Mouse (Mus musculus) heart, embryonic 13.5 days (tissue): Measurements from ENCODE around the gene Stxbp3. TPM values are rescaled to one million over a fixed set of nuclear protein-coding genes. Genes with fewer than 3 reads are reported as not detected.
A peak's percentile ranks its signal among the peaks of the same experiment; 100 is the strongest.

Experiments used
- ATAC-seq: fragments of 200-750 bp; cut with Nextera tagmentation; 2 replicates; pipeline ENCODE4 v1.8.0; 2017; ENCODE audit warnings: moderate TSS enrichment; ENCODE audit not compliant: insufficient number of reproducible peaks, low FRiP score, low TSS enrichment; ENCODE audit errors: extremely low read depth
- H3K27ac ChIP-seq: fragments of 300-500 bp; sonication (generic); replicated peaks from 2 replicates; pipeline ENCODE4 v1.5.1; 2015; ENCODE audit warnings: moderate library complexity, mild to moderate bottlenecking, inconsistent platforms
- H3K27me3 ChIP-seq: fragments of 300-500 bp; sonication (generic); replicated peaks from 2 replicates; pipeline ENCODE4 v1.6.1; 2015; ENCODE audit warnings: mild to moderate bottlenecking, inconsistent platforms
- H3K36me3 ChIP-seq: fragments of 300-500 bp; sonication (generic); 2 replicates; pipeline ENCODE4 v1.6.1; 2015; ENCODE audit warnings: mild to moderate bottlenecking, inconsistent platforms
- H3K4me1 ChIP-seq: fragments of 300-500 bp; sonication (generic); 2 replicates; pipeline ENCODE4 v1.6.1; 2015; ENCODE audit warnings: inconsistent platforms
- H3K4me2 ChIP-seq: fragments of 300-500 bp; sonication (generic); 2 replicates; pipeline ENCODE4 v1.6.1; 2015; ENCODE audit warnings: inconsistent platforms, mild to moderate bottlenecking, moderate library complexity
- H3K4me3 ChIP-seq: fragments of 300-500 bp; sonication (generic); 2 replicates; pipeline ENCODE4 v1.5.1; 2015; ENCODE audit warnings: moderate library complexity, mild to moderate bottlenecking, inconsistent platforms
- H3K9ac ChIP-seq: fragments of 300-500 bp; sonication (generic); 2 replicates; pipeline ENCODE4 v1.6.1; 2015; ENCODE audit warnings: inconsistent platforms, mild to moderate bottlenecking, moderate library complexity
- H3K9me3 ChIP-seq: fragments of 300-500 bp; sonication (generic); 2 replicates; pipeline ENCODE4 v1.6.1; 2016; ENCODE audit warnings: inconsistent platforms
- WGBS: fragments of 180-500 bp; shearing (Covaris S2); methylation state at CpG from one replicate; pipeline ENCODE4 v1.1.7; 2015; ENCODE audit warnings: mixed read lengths; 5-methylcytosine and 5-hydroxymethylcytosine counted together
- polyA plus RNA-seq: library from polyadenylated mRNA; unstranded; fragments of >200 nt; fragmentation: Nextera tagmentation; extraction: Ambion mirVana; gene quantifications from 2 replicates; pipeline ENCODE4 v1.2.1, GENCODE M21; 2015

Stxbp3 gene
- polyA plus RNA-seq, 1 experiment from 2014 or later: 24.2 TPM

GRCm38 (mm10) chr3:108781884-108782270 lies 58.4 kb downstream of the Stxbp3 start:
- Histone ChIP-seq H3K36me3 (no peaks in the 10 kb centered on the region), H3K4me3 (no peak overlapping the region), H3K27ac (peak overlapping the region; percentile 60), H3K4me2 (no peak overlapping the region), H3K9ac (no peak overlapping the region), H3K9me3 (peaks cover 17% of the 10 kb centered on the region), H3K4me1 (peaks cover 8% of the 10 kb centered on the region), H3K27me3 (no peaks in the 10 kb centered on the region)
- WGBS: 67% methylated on average over 5 of the region's 5 CpGs
- no peak for ATAC-seq

DNA sequence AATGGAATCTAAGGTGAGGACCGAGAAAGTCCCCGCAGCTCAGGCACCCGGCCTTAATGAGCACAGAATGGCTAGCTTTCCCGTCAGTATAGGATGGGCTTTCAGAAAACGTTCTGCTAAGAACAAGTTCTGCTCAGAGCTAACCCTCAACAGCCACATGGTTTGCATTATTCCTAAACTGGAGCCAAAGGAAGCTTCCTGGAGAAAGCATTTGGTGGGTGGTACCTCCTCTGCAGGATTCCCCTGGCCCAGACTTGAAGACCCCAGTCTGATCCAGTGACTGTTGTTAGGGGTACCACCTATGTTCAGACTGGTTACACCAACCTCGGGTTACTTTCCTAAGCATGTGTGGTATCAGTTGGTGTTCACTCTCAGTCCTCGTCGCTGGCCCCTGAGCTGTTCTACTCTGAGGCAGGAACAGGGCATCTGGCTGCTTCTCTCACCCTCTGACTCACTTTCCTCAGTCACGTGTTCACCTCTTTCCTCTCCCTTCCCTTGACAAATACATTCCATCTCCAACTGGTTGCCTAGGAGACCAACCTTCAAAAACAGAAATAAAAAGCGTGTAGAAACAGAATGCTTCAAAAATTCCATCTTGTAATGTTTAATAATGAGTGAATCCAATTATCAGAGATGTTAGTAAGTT lies 59.0 kb downstream of the Stxbp3 start:
- Histone ChIP-seq H3K9ac (no peak overlapping the region), H3K36me3 (no peaks in the 10 kb centered on the region), H3K4me3 (no peak overlapping the region), H3K4me2 (no peak overlapping the region), H3K9me3 (peaks cover 17% of the 10 kb centered on the region), H3K27me3 (no peaks in the 10 kb centered on the region; the same call in 1 of the 2 replicates), H3K4me1 (peaks cover 8% of the 10 kb centered on the region), H3K27ac (peak overlapping the region; percentile 60)
- 0 out of 2 replicates have a peak, but pooled peaks have one; percentile 23 for ATAC-seq
- 53% methylated on average over 10 of the region's 10 CpGs for WGBS

GRCm38 (mm10) chr3:108778761-108779540 lies 61.4 kb downstream of the Stxbp3 start:
- WGBS: 51% methylated on average over 4 of the region's 4 CpGs
- no peak for ATAC-seq
- H3K9ac ChIP-seq: no peak overlapping the region
- H3K27me3 ChIP-seq: no peaks in the 10 kb centered on the region; the same call in 1 of the 2 replicates
- H3K4me3 ChIP-seq: no peak overlapping the region
- no peak overlapping the region for H3K4me2 ChIP-seq
- H3K9me3 ChIP-seq: peaks cover 4% of the 10 kb centered on the region; the same call in 1 of the 2 replicates
- H3K27ac ChIP-seq: no peak overlapping the region
- H3K4me1 ChIP-seq: peaks cover 8% of the 10 kb centered on the region
- no peaks in the 10 kb centered on the region for H3K36me3 ChIP-seq

- H3K9ac ChIP-seq: no peak overlapping the region
- WGBS: 77% methylated on average over 3 of the region's 3 CpGs
- no peaks in the 10 kb centered on the region for H3K36me3 ChIP-seq
- H3K9me3 ChIP-seq: no peaks in the 10 kb centered on the region
- H3K27me3 ChIP-seq: no peaks in the 10 kb centered on the region; the same call in 1 of the 2 replicates
- no peak overlapping the region for H3K27ac ChIP-seq
- H3K4me2 ChIP-seq: no peak overlapping the region
- ATAC-seq: no peak
- peaks cover 9% of the 10 kb centered on the region for H3K4me1 ChIP-seq
- no peak overlapping the region for H3K4me3 ChIP-seq
Observed at GRCm38 (mm10) chr3:108772811-108773210, 67.5 kb downstream of the Stxbp3 start.

- Histone ChIP-seq H3K4me2 (no peak overlapping the region), H3K4me1 (peaks cover 9% of the 10 kb centered on the region), H3K27me3 (no peaks in the 10 kb centered on the region; the same call in 1 of the 2 replicates), H3K9ac (no peak overlapping the region), H3K4me3 (no peak overlapping the region), H3K36me3 (no peaks in the 10 kb centered on the region), H3K9me3 (no peaks in the 10 kb centered on the region), H3K27ac (no peak overlapping the region)
- ATAC-seq: no peak
- WGBS: 80% methylated on average over 13 of the region's 13 CpGs
Observed at GRCm38 (mm10) chr3:108772211-108772610, 68.1 kb downstream of the Stxbp3 start.

DNA sequence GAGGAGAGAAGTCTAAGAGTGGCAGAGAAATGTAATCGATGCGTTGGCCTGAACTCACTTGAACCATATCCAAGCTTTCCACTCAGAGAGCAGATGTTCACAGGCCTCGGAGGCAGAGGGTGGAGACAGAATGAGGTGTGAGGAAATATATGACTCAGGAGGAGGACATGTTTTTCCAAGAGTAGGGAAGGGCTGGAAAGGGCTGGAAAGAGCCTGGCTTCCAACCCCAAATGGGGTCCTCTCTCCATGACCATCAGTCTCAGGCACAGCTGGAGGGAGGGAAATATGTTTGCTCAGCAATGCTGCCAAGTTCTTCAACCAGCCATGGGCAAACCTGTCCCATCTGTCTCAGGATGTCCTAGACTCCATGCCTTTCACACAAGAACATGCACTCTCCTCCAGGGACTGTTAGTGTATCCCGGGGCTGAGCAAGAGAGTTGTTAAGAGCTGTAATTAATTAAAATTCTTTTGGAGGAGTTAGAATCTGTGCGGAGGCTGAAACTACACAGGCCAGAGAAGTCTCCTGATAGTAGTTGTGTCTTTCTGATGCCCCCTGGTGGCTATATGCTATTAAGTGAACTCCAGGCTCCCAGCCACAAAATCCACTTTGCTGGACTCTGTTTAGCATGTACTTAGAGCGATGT lies 69.5 kb downstream of the Stxbp3 start:
- no peak overlapping the region for H3K4me2 ChIP-seq
- no peak overlapping the region for H3K9ac ChIP-seq
- H3K27me3 ChIP-seq: peaks cover 3% of the 10 kb centered on the region
- ATAC-seq: peak; percentile 49; the same call in 1 of the 2 replicates
- 23% methylated on average over 6 of the region's 6 CpGs for WGBS
- peak overlapping the region; percentile 13; the same call in 1 of the 2 replicates for H3K27ac ChIP-seq
- no peaks in the 10 kb centered on the region for H3K9me3 ChIP-seq
- H3K4me1 ChIP-seq: peaks cover 9% of the 10 kb centered on the region
- no peak overlapping the region for H3K4me3 ChIP-seq
- H3K36me3 ChIP-seq: no peaks in the 10 kb centered on the region

DNA sequence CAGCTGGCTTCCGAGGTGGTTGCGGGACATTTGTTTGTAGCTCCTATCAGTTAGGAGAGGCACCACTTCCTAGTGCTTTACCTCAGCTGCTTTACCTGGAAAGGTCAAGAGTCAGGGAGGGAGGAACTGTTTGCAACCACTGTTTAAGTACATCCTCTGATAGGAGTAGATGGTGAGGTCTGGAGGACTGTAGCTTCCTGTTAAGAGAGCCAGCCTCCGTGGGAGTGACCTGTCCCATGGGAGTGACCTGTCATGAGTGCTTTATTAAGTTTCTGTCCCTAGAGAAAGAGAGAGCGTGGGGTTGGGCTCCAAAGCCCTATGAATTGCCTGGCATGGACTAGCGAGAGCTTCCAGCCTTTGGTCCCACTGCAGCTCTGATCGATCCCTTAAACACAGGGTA lies 70.8 kb downstream of the Stxbp3 start:
- Histone ChIP-seq H3K27me3 (peaks cover 8% of the 10 kb centered on the region), H3K4me2 (no peak overlapping the region), H3K4me1 (peaks cover 15% of the 10 kb centered on the region), H3K4me3 (no peak overlapping the region), H3K36me3 (no peaks in the 10 kb centered on the region), H3K9ac (no peak overlapping the region), H3K9me3 (no peaks in the 10 kb centered on the region), H3K27ac (no peak overlapping the region)
- WGBS: 60% methylated on average over 6 of the region's 6 CpGs
- ATAC-seq: no peak

DNA sequence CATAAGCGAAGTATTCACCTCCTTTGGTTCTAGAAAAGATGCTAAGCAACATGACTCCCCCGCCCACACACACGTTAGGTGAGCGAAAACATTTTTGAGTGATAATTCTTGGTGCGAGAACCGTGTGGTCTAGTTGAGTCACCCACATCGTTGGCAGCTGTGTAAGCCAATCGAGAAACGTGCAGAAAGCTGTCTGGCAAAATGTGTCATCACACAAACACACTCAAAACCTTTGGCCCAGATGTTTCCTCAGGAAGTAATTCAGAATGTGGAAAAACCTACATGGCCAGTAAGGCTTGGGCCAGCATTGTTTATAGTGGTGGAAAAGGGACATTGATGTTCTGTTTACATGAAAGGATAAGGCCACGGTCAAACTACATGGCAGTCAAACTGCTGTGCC lies 72.9 kb downstream of the Stxbp3 start:
- Histone ChIP-seq H3K36me3 (no peaks in the 10 kb centered on the region), H3K4me3 (no peak overlapping the region), H3K27me3 (peaks cover 18% of the 10 kb centered on the region), H3K4me1 (peaks cover 15% of the 10 kb centered on the region), H3K27ac (no peak overlapping the region), H3K9ac (no peak overlapping the region), H3K9me3 (no peaks in the 10 kb centered on the region), H3K4me2 (no peak overlapping the region)
- no peak for ATAC-seq
- WGBS: 58% methylated on average over 10 of the region's 10 CpGs

- 70% methylated on average over 7 of the region's 7 CpGs for WGBS
- H3K36me3 ChIP-seq: no peaks in the 10 kb centered on the region
- ATAC-seq: no peak
Observed at GRCm38 (mm10) chr3:108766943-108767342, 73.4 kb downstream of the Stxbp3 start.

DNA sequence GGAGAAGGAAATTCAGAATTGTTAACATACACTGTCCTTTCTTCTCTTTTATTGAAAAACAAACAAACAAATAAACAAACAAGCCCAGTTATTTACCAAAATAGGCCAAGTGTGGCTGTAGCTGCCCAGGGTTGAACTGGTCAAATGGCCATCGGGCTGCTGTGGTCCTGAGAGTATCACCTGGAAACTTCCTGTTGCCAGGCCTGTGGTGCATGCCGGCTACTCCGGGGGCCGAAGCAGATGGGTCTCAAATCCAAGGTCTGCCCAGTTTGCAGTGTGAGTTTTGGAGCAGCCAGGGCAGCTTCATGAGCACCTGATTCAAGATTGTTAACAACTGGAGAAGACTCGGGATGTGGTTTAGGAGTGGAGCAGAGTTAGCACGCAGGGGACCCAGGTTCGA lies 74.8 kb downstream of the Stxbp3 start:
- 86% methylated on average over 7 of the region's 7 CpGs for WGBS
- H3K36me3 ChIP-seq: no peaks in the 10 kb centered on the region
- peaks cover 9% of the 10 kb centered on the region for H3K4me1 ChIP-seq
- ATAC-seq: no peak
- no peaks in the 10 kb centered on the region for H3K9me3 ChIP-seq
- no peak overlapping the region for H3K4me2 ChIP-seq
- H3K27me3 ChIP-seq: peaks cover 18% of the 10 kb centered on the region
- H3K27ac ChIP-seq: no peak overlapping the region
- no peak overlapping the region for H3K9ac ChIP-seq
- no peak overlapping the region for H3K4me3 ChIP-seq

More at GRCm38 (mm10) chr3:108766943-108767342, 73.4 kb downstream of the Stxbp3 start:
- Histone ChIP-seq H3K4me1 (peaks cover 15% of the 10 kb centered on the region), H3K27ac (no peak overlapping the region), H3K9ac (no peak overlapping the region), H3K4me2 (no peak overlapping the region), H3K27me3 (peaks cover 18% of the 10 kb centered on the region), H3K9me3 (no peaks in the 10 kb centered on the region), H3K4me3 (no peak overlapping the region)

DNA sequence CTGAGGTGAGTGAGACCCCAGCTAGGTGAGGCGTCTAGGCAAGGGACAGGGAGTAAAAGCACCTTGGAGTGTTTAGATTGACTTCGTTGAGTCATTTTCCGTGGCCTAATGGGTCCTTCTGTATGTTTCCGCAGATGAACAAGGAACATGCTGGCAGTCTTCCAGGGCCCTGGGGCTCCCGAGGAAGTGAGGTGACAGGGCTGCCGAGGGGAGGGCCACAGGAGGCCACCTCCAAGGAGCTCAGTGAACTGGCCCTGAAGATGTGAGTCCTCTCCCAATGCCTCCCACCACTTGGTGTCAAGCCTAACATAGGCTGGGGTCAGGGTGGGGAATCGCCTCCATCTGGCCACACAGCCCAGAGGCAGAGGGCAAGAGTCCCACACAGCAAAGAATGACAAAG lies 75.3 kb downstream of the Stxbp3 start:
- 45% methylated on average over 7 of the region's 7 CpGs for WGBS
- H3K9ac ChIP-seq: no peak overlapping the region
- no peak overlapping the region for H3K27ac ChIP-seq
- peaks cover 18% of the 10 kb centered on the region for H3K27me3 ChIP-seq
- H3K4me2 ChIP-seq: no peak overlapping the region
- peaks cover 6% of the 10 kb centered on the region; the same call in 1 of the 2 replicates for H3K4me1 ChIP-seq
- ATAC-seq: no peak
- H3K9me3 ChIP-seq: no peaks in the 10 kb centered on the region
- no peak overlapping the region for H3K4me3 ChIP-seq
- no peaks in the 10 kb centered on the region for H3K36me3 ChIP-seq
